Mouse (Mus musculus) macrophage (primary cell): Measurements from ENCODE around the gene Ttc28. TPM values are rescaled to one million over a fixed set of nuclear protein-coding genes. Genes with fewer than 3 reads are reported as not detected.

Experiments
- H3K27ac ChIP-seq: fragments of 350-480 bp; formaldehyde crosslinking; 2 replicates; pipeline ENCODE4 v1.9.0; 2021
- H3K36me3 ChIP-seq: fragments of 350-480 bp; formaldehyde crosslinking; 2 replicates; pipeline ENCODE4 v1.9.0; 2021; ENCODE audit errors: inconsistent target
- H3K4me3 ChIP-seq: fragments of 350-480 bp; formaldehyde crosslinking; 2 replicates; pipeline ENCODE4 v1.9.0; 2021; ENCODE audit errors: inconsistent target
- H3K79me2 ChIP-seq: fragments of 350-480 bp; formaldehyde crosslinking; 2 replicates; pipeline ENCODE4 v1.9.0; 2021; ENCODE audit errors: inconsistent target
- WGBS: methylation state at CpG from one replicate; pipeline ENCODE4 v1.1.7; 2026; ENCODE audit warnings: inconsistent platforms; ENCODE audit not compliant: missing documents; 5-methylcytosine and 5-hydroxymethylcytosine counted together
- polyA plus RNA-seq: library from polyadenylated mRNA; stranded (reverse); fragments of 250-400 nt; gene quantifications from 3 replicates; pipeline ENCODE4 v1.2.4, GENCODE M21; 2018; ENCODE audit warnings: inconsistent platforms

The Ttc28 gene
- polyA plus RNA-seq, 1 experiment from 2014 or later: 0.77 TPM

GRCm38 (mm10) chr5:111022940-111023339 lies 143.3 kb downstream of the Ttc28 start:
- Histone ChIP-seq H3K79me2 (no peaks in the 10 kb centered on the region), H3K36me3 (no peaks in the 10 kb centered on the region), H3K27ac (no peak overlapping the region), H3K4me3 (no peak overlapping the region)
- 94% methylated on average over 1 of the region's 1 CpGs for whole genome bisulfite sequencing

- no peak overlapping the region for H3K4me3 ChIP-seq
- no peaks in the 10 kb centered on the region for H3K36me3 ChIP-seq
- H3K27ac ChIP-seq: no peak overlapping the region
- WGBS: 94% methylated on average over 5 of the region's 13 CpGs
- H3K79me2 ChIP-seq: no peaks in the 10 kb centered on the region
Measured at GRCm38 (mm10) chr5:111024621-111025020, 145.0 kb downstream of the Ttc28 start.

GRCm38 (mm10) chr5:111025476-111025875 lies 145.9 kb downstream of the Ttc28 start:
- Histone ChIP-seq H3K36me3 (no peaks in the 10 kb centered on the region), H3K27ac (no peak overlapping the region), H3K79me2 (no peaks in the 10 kb centered on the region), H3K4me3 (no peak overlapping the region)
- 81% methylated on average over 14 of the region's 14 CpGs for WGBS

GRCm38 (mm10) chr5:111026209-111026608 lies 146.6 kb downstream of the Ttc28 start:
- no peaks in the 10 kb centered on the region for H3K36me3 ChIP-seq
- no peak overlapping the region for H3K27ac ChIP-seq
- 88% methylated on average over 8 of the region's 8 CpGs for WGBS
- H3K4me3 ChIP-seq: no peak overlapping the region
- H3K79me2 ChIP-seq: no peaks in the 10 kb centered on the region

- no peak overlapping the region for H3K27ac ChIP-seq
- H3K79me2 ChIP-seq: no peaks in the 10 kb centered on the region
- no peaks in the 10 kb centered on the region for H3K36me3 ChIP-seq
- H3K4me3 ChIP-seq: no peak overlapping the region
- WGBS: 11% methylated on average over 4 of the region's 4 CpGs
Measured at GRCm38 (mm10) chr5:111028340-111028739, 148.7 kb downstream of the Ttc28 start.

GRCm38 (mm10) chr5:111028952-111029351 lies 149.3 kb downstream of the Ttc28 start:
- no peak overlapping the region for H3K4me3 ChIP-seq
- H3K27ac ChIP-seq: no peak overlapping the region
- no peaks in the 10 kb centered on the region for H3K36me3 ChIP-seq
- H3K79me2 ChIP-seq: no peaks in the 10 kb centered on the region
- 92% methylated on average over 9 of the region's 9 CpGs for WGBS

- WGBS: 84% methylated on average over 10 of the region's 10 CpGs
Measured at GRCm38 (mm10) chr5:111032687-111033295, 153.2 kb downstream of the Ttc28 start.

GRCm38 (mm10) chr5:111033489-111033888 lies 153.9 kb downstream of the Ttc28 start:
- H3K4me3 ChIP-seq: no peak overlapping the region
- no peak overlapping the region for H3K27ac ChIP-seq
- H3K79me2 ChIP-seq: no peaks in the 10 kb centered on the region
- 95% methylated on average over 4 of the region's 4 CpGs for WGBS
- H3K36me3 ChIP-seq: no peaks in the 10 kb centered on the region

More at GRCm38 (mm10) chr5:111032687-111033295, 153.2 kb downstream of the Ttc28 start:
- no peak overlapping the region for H3K27ac ChIP-seq
- no peaks in the 10 kb centered on the region for H3K79me2 ChIP-seq
- H3K4me3 ChIP-seq: no peak overlapping the region
- H3K36me3 ChIP-seq: no peaks in the 10 kb centered on the region

GRCm38 (mm10) chr5:111037123-111037748 lies 157.6 kb downstream of the Ttc28 start:
- H3K79me2 ChIP-seq: no peaks in the 10 kb centered on the region
- WGBS: 89% methylated on average over 7 of the region's 7 CpGs
- no peaks in the 10 kb centered on the region for H3K36me3 ChIP-seq
- H3K27ac ChIP-seq: no peak overlapping the region
- no peak overlapping the region for H3K4me3 ChIP-seq

- no peaks in the 10 kb centered on the region for H3K79me2 ChIP-seq
- no peak overlapping the region for H3K4me3 ChIP-seq
- WGBS: 63% methylated on average over 6 of the region's 6 CpGs
- no peak overlapping the region for H3K27ac ChIP-seq
- no peaks in the 10 kb centered on the region for H3K36me3 ChIP-seq
Measured at GRCm38 (mm10) chr5:111039771-111040170, 160.2 kb downstream of the Ttc28 start.

- Histone ChIP-seq H3K4me3 (no peak overlapping the region), H3K36me3 (no peaks in the 10 kb centered on the region), H3K27ac (no peak overlapping the region), H3K79me2 (no peaks in the 10 kb centered on the region)
- 96% methylated on average over 5 of the region's 5 CpGs for WGBS
Measured at GRCm38 (mm10) chr5:111041952-111042351, 162.3 kb downstream of the Ttc28 start.

GRCm38 (mm10) chr5:111044193-111044592 lies 164.6 kb downstream of the Ttc28 start:
- 38% methylated on average over 7 of the region's 7 CpGs for WGBS

GRCm38 (mm10) chr5:111046359-111046758 lies 166.8 kb downstream of the Ttc28 start:
- no peaks in the 10 kb centered on the region for H3K79me2 ChIP-seq
- 95% methylated on average over 6 of the region's 6 CpGs for WGBS
- no peaks in the 10 kb centered on the region for H3K36me3 ChIP-seq
- no peak overlapping the region for H3K27ac ChIP-seq
- H3K4me3 ChIP-seq: no peak overlapping the region

More at GRCm38 (mm10) chr5:111044193-111044592, 164.6 kb downstream of the Ttc28 start:
- no peaks in the 10 kb centered on the region for H3K36me3 ChIP-seq
- no peak overlapping the region for H3K4me3 ChIP-seq
- no peaks in the 10 kb centered on the region for H3K79me2 ChIP-seq
- H3K27ac ChIP-seq: no peak overlapping the region

- 91% methylated on average over 14 of the region's 14 CpGs for WGBS
- Histone ChIP-seq H3K79me2 (no peaks in the 10 kb centered on the region), H3K27ac (no peak overlapping the region), H3K4me3 (no peak overlapping the region), H3K36me3 (no peaks in the 10 kb centered on the region)
Measured at GRCm38 (mm10) chr5:111046841-111047476, 167.4 kb downstream of the Ttc28 start.

GRCm38 (mm10) chr5:111048036-111048435 lies 168.4 kb downstream of the Ttc28 start:
- no peak overlapping the region for H3K4me3 ChIP-seq
- no peaks in the 10 kb centered on the region for H3K79me2 ChIP-seq
- WGBS: 91% methylated on average over 5 of the region's 5 CpGs
- no peaks in the 10 kb centered on the region for H3K36me3 ChIP-seq
- no peak overlapping the region for H3K27ac ChIP-seq
